Mouse (Mus musculus) activated CD4-positive, CD25-positive, alpha-beta regulatory T cell, adult 4 months (primary cell): ENCODE measurements around the gene Stx5a. TPM values are rescaled to one million over a fixed set of nuclear protein-coding genes. Genes with fewer than 3 reads are reported as not detected.

Source experiments
- ATAC-seq: one replicate; pipeline ENCODE4 v1.8.0; 2017
- polyA plus RNA-seq, 2 experiments: library from polyadenylated mRNA; unstranded; fragments of 100-300 nt; shearing (Covaris generic); gene quantifications; one replicate each; pipeline ENCODE4 v1.2.1; 2017

Stx5a gene
- polyA plus RNA-seq = 100 to 1,000 TPM; 109 to 113 TPM

GRCm38 (mm10) chr19:8741243-8741869 is at the start of gene Stx5a:
Stx5a (plus strand) TSS chr19:8741413.
- ATAC-seq = peak; percentile 97

- no peak for ATAC-seq
These were observed 49.2 kb upstream of the Stx5a start for GRCm38 (mm10) chr19:8691871-8692539.

- no peak for ATAC-seq
These were observed 48.5 kb upstream of the Stx5a start for GRCm38 (mm10) chr19:8692740-8693139.

GRCm38 (mm10) chr19:8695330-8695729 is 45.9 kb upstream of the Stx5a start:
- peak; percentile 40 for ATAC-seq

GRCm38 (mm10) chr19:8699652-8700051 is 41.6 kb upstream of the Stx5a start:
- ATAC-seq = no peak

GRCm38 (mm10) chr19:8702458-8702857 is 38.8 kb upstream of the Stx5a start:
- no peak for ATAC-seq

- ATAC-seq = no peak
These were observed 37.6 kb upstream of the Stx5a start for GRCm38 (mm10) chr19:8703571-8703970.

- no peak for ATAC-seq
These were observed 36.0 kb upstream of the Stx5a start for GRCm38 (mm10) chr19:8705026-8705708.

GRCm38 (mm10) chr19:8706132-8706667 is 35.0 kb upstream of the Stx5a start:
- no peak for ATAC-seq

GRCm38 (mm10) chr19:8706930-8707329 is 34.3 kb upstream of the Stx5a start:
- no peak for ATAC-seq

- no peak for ATAC-seq
These were observed 32.3 kb upstream of the Stx5a start for GRCm38 (mm10) chr19:8708954-8709353.

- no peak for ATAC-seq
These were observed 31.2 kb upstream of the Stx5a start for GRCm38 (mm10) chr19:8710057-8710456.

GRCm38 (mm10) chr19:8711506-8711905 is 29.7 kb upstream of the Stx5a start:
- no peak for ATAC-seq

- peak; percentile 56 for ATAC-seq
These were observed 29.0 kb upstream of the Stx5a start for GRCm38 (mm10) chr19:8711949-8712869.

GRCm38 (mm10) chr19:8712870-8713305 is 28.3 kb upstream of the Stx5a start:
- peak; percentile 52 for ATAC-seq

GRCm38 (mm10) chr19:8713306-8713996 is 27.8 kb upstream of the Stx5a start:
- ATAC-seq = peak; percentile 63

- ATAC-seq = no peak
These were observed 27.1 kb upstream of the Stx5a start for GRCm38 (mm10) chr19:8713997-8714652.

- ATAC-seq = no peak
These were observed 26.3 kb upstream of the Stx5a start for GRCm38 (mm10) chr19:8714653-8715481.

- ATAC-seq = no peak
These were observed 25.1 kb upstream of the Stx5a start for GRCm38 (mm10) chr19:8715868-8716766.
